Mouse (Mus musculus) liver, adult 2 months (tissue): ENCODE data around the gene Mitf. TPM values are rescaled to one million over a fixed set of nuclear protein-coding genes. Genes with fewer than 3 reads are reported as not detected.

Experiments used
- DNase-seq: peaks from one replicate; pipeline ENCODE4 v3.0.0-alpha.2; 2011; ENCODE audit warnings: low read depth, low spot score; ENCODE audit errors: extremely low read depth
- H3K27ac ChIP-seq: fragments of 200-500 bp; replicated peaks from 2 replicates; pipeline ENCODE4 v1.5.1; 2012; ENCODE audit warnings: low read depth, mild to moderate bottlenecking, control low read depth, inconsistent platforms, low read length; ENCODE audit not compliant: insufficient read depth
- H3K27me3 ChIP-seq: fragments of 200-500 bp; 2 replicates; pipeline ENCODE4 v1.6.1; 2012; ENCODE audit warnings: mild to moderate bottlenecking, moderate library complexity, low read length, inconsistent platforms; ENCODE audit not compliant: control insufficient read depth, insufficient read depth
- H3K36me3 ChIP-seq: fragments of 200-500 bp; 2 replicates; pipeline ENCODE4 v1.6.1; 2012; ENCODE audit warnings: low read length, inconsistent platforms; ENCODE audit not compliant: control insufficient read depth, insufficient read depth
- H3K4me1 ChIP-seq: fragments of 200-500 bp; 2 replicates; pipeline ENCODE4 v1.6.1; 2011; ENCODE audit warnings: low read length; ENCODE audit not compliant: control insufficient read depth, insufficient read depth
- H3K4me3 ChIP-seq: fragments of 200-500 bp; 2 replicates; pipeline ENCODE4 v1.5.1; 2011; ENCODE audit warnings: low read depth, mild to moderate bottlenecking, control low read depth, low read length, moderate library complexity; ENCODE audit not compliant: insufficient read depth
- H3K79me2 ChIP-seq: fragments of 200-500 bp; 2 replicates; pipeline ENCODE4 v1.6.1; 2012; ENCODE audit warnings: inconsistent platforms, mild to moderate bottlenecking, low read length, moderate library complexity; ENCODE audit not compliant: control insufficient read depth, insufficient read depth
- H3K9ac ChIP-seq: fragments of 200-500 bp; 2 replicates; pipeline ENCODE4 v1.6.1; 2012; ENCODE audit warnings: low read depth, mild to moderate bottlenecking, control low read depth, inconsistent platforms, low read length
- CTCF ChIP-seq: fragments of 200-500 bp; IDR thresholded peaks from 2 replicates; pipeline ENCODE4 v1.5.1; 2011; ENCODE audit warnings: low read depth, low read length, control low read depth
- POLR2A ChIP-seq: fragments of 200-500 bp; IDR thresholded peaks from 2 replicates; pipeline ENCODE4 v1.6.1; 2011; ENCODE audit warnings: low read length, control low read depth; ENCODE audit not compliant: insufficient read depth; ENCODE audit errors: extremely low read depth
- WGBS: fragments of 180-500 bp; shearing (Covaris S2); methylation state at CpG from one replicate; pipeline ENCODE4 v1.1.7; 2018; 5-methylcytosine and 5-hydroxymethylcytosine counted together
- polyA plus RNA-seq: library from polyadenylated mRNA; depleted of rRNA; stranded (reverse); fragments of >200 nt; gene quantifications from 2 replicates; pipeline ENCODE4 v1.2.3, GENCODE M21; 2012
- total RNA-seq: library from RNA; depleted of rRNA; stranded (reverse); fragments of >200 nt; gene quantifications from 2 replicates; pipeline ENCODE4 v1.2.3, GENCODE M21; 2014

Mitf gene
- total and polyA plus RNA-seq, 2 experiments: 1.5 to 2.1 TPM

- Histone ChIP-seq H3K4me3 (no peak overlapping the region), H3K36me3 (no peaks in the 10 kb centered on the region), H3K4me1 (no peaks in the 10 kb centered on the region), H3K27me3 (no peaks in the 10 kb centered on the region), H3K27ac (no peak overlapping the region), H3K9ac (no peak overlapping the region), H3K79me2 (no peaks in the 10 kb centered on the region)
- no peak for TF ChIP-seq CTCF
- no peak for TF ChIP-seq POLR2A
- no peak for DNase-seq
- WGBS: 76% methylated on average over 7 of the region's 7 CpGs
These were observed 17.2 kb upstream of the Mitf start for GRCm38 (mm10) chr6:97789700-97790099.

DNA sequence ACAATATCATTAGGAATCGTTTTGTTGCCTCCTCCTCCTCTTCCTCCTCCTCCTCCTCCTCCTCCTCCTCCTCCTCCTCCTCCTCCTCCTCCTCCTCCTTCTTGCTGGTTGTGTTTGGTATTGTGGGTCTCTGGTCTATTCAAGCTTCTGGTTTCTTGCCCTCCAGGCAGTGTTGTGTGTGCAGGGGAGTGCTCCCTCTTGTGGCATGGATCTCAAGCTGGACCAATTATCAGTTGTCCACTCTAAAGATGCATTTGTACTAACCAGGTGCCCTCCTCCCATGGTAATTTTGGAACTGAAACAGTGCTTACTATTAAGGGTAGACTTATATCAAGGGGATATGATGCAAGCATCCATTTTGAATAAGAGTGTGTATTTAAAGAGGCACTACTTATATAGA, 14.7 kb upstream of the Mitf start:
- Histone ChIP-seq H3K4me1 (no peaks in the 10 kb centered on the region), H3K4me3 (no peak overlapping the region), H3K79me2 (no peaks in the 10 kb centered on the region), H3K9ac (no peak overlapping the region), H3K27me3 (no peaks in the 10 kb centered on the region), H3K36me3 (no peaks in the 10 kb centered on the region), H3K27ac (no peak overlapping the region)
- WGBS: 76% methylated on average over 1 of the region's 1 CpGs
- no peak for TF ChIP-seq POLR2A
- TF ChIP-seq CTCF: peak; percentile 46; the same call in 1 of the 2 replicates
- no peak for DNase-seq

DNA sequence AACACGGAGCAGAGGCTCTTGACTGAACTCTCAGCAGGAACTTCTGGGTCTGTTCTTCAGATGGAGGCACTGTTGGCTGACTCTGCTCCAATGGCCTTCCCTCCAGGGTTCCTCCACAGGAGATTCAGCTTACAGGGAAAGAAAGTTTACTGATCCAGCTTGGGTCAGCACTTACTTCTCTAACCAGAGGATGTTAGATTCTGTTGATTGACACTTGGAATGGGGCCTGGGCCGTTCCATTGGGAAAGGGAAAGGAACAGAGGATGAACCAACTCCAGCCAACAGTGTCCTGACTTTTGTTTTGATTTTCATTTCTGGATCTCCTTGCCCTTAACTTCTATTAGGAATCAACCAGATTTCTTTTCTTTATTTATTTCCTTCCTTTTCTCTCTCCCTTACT, 11.7 kb upstream of the Mitf start:
- TF ChIP-seq POLR2A (no peak), CTCF (no peak)
- 48% methylated on average over 2 of the region's 2 CpGs for WGBS
- DNase-seq: no peak
- Histone ChIP-seq H3K36me3 (no peaks in the 10 kb centered on the region), H3K4me3 (no peak overlapping the region), H3K9ac (no peak overlapping the region), H3K27me3 (no peaks in the 10 kb centered on the region), H3K79me2 (no peaks in the 10 kb centered on the region), H3K27ac (no peak overlapping the region), H3K4me1 (no peaks in the 10 kb centered on the region)

DNA sequence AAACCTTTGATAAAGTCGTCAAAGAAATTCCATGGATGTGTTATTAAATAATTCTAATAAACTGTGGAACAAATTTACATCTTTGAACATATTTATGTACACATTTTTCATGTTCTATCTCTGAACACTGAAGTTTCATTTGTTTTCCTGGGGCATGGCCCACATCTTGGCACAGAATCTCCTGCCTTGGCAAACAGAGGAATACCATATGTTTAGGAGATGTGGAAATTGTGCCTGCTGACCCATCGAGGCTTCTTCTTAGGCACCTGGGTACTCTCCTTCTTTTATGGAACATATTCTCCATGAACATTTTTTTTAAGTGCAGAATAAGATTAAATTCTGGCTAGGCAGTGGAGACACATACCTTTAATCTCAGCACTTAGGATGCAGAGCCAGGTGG, 6.2 kb upstream of the Mitf start:
- DNase-seq: no peak
- H3K27ac ChIP-seq: no peak overlapping the region
- no peaks in the 10 kb centered on the region for H3K79me2 ChIP-seq
- no peaks in the 10 kb centered on the region for H3K4me1 ChIP-seq
- no peak overlapping the region for H3K4me3 ChIP-seq
- 55% methylated on average over 2 of the region's 2 CpGs for WGBS
- H3K36me3 ChIP-seq: no peaks in the 10 kb centered on the region
- no peaks in the 10 kb centered on the region for H3K27me3 ChIP-seq
- TF ChIP-seq POLR2A (no peak), CTCF (no peak)
- no peak overlapping the region for H3K9ac ChIP-seq

DNA sequence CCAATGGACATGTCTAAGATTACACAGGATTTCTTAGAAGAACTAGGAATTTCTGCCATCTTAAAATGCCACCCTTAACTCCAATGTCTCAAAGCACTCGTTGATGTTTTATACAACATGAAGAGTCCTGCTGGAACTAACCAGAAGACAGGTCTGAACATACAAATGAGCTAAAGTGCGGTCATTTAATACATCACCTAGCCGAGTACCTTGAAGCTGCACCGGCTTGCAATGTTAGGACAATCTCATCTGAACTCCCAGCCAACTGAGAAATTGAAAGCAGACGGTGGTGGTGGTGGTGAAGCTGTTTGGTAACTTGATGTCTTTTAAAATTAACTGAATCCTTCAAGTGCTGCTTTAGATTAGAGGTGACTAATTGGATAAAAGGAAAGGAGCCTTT, 801 bp upstream of the Mitf start:
- no peak overlapping the region for H3K27ac ChIP-seq
- WGBS: 32% methylated on average over 5 of the region's 5 CpGs
- H3K4me1 ChIP-seq: no peaks in the 10 kb centered on the region; the same call in 1 of the 2 replicates
- no peak overlapping the region for H3K4me3 ChIP-seq
- peaks cover 9% of the 10 kb centered on the region for H3K79me2 ChIP-seq
- no peaks in the 10 kb centered on the region for H3K36me3 ChIP-seq
- no peaks in the 10 kb centered on the region for H3K27me3 ChIP-seq
- 0 out of 2 replicates have a peak overlapping the region, but pooled peaks have one; percentile 30 for H3K9ac ChIP-seq
- DNase-seq: peak; percentile 33
- TF ChIP-seq POLR2A: no peak
- no peak for TF ChIP-seq CTCF

GRCm38 (mm10) chr6:97814191-97814590, 7.3 kb downstream of the Mitf start:
- WGBS: 66% methylated on average over 4 of the region's 4 CpGs
- peak; percentile 20 for DNase-seq
- no peaks in the 10 kb centered on the region for H3K4me1 ChIP-seq
- H3K79me2 ChIP-seq: peaks cover 6% of the 10 kb centered on the region
- H3K27ac ChIP-seq: no peak overlapping the region
- no peak overlapping the region for H3K4me3 ChIP-seq
- no peaks in the 10 kb centered on the region for H3K27me3 ChIP-seq
- no peak for TF ChIP-seq CTCF
- TF ChIP-seq POLR2A: no peak
- H3K9ac ChIP-seq: no peak overlapping the region
- H3K36me3 ChIP-seq: no peaks in the 10 kb centered on the region
